Mouse (Mus musculus): Measurements from ENCODE around the gene Fhl3. TPM values are rescaled to one million over a fixed set of nuclear protein-coding genes. Genes with fewer than 3 reads are reported as not detected.

The Fhl3 gene
- total RNA-seq, 1 experiment from 2014 or later = 9.7 TPM

- ATAC-seq (ENCODE audit: extremely low read depth, insufficient number of reproducible peaks, low FRiP score, poor library complexity, severe bottlenecking) = no peak
These were observed 46.1 kb downstream of the Fhl3 start for GRCm38 (mm10) chr4:124746577-124746976.

DNA sequence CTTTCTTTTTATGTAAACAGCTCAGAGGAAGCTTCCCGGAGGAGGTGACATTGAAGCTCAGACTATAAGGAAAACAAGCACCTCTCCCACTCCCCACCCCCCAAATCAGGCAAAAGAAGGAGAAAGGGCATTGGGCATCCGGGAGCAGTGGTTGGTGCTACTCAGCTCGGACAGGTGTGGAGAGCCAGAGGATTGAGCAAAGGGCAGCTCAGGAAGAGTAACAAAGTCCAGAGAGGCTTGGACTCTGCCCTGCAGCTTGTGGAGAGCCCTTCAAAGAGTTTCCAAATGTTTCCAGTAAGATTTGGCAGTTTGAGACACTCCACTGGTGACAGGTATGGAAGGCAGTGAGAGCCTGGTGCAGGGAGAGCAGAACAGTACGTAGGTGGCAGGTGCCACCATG lies 47.4 kb downstream of the Fhl3 start:
- no peak for ATAC-seq (ENCODE audit: extremely low read depth, insufficient number of reproducible peaks, low FRiP score, poor library complexity, severe bottlenecking)

DNA sequence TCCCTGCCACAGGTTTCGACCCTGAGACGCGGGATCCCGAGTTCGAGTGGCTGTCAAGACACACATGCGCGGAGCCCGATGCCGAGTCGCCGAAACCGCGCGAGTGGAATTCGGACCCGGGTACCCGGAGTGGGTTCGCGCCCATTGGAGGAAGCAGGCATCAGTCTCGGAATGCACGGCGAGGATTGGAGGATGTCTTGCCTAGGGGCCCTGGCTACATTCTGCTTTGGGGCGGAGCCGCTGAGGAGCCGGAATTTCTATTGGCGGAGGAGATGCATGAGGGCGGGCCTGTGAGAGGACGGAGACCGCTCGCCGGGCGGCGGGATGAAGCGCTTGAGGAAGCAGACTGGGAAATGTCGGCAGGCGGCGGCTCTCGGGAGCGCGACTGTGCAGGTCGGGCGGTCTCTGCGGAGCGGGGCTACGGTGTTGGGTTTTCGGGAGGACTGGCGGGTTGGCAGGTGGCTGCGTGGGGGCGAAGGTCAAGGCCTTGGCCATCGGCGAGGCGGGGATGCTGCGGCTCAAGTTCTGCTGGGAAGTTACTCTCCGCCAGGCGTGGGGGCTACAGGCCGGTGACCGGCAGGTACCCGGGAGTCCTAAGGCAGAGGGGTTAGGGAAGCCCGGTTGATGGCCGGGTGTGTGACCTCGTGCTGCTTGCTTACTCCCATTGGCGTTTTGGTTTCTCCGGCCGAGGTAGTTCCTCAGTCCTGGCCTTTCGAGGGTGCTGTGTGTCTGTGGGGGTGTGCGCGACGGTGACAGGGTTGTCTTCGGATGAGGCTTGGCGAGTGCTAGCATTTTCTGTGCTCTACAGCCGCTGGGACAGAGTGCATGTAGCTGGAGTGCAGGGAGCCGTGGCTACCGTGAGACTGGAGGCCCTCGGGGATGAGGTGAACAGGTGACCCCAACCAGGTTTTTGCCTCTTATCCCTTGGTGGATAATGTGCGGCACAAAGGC lies 51.1 kb downstream of the Fhl3 start:
- peak; percentile 99 for ATAC-seq (ENCODE audit: extremely low read depth, insufficient number of reproducible peaks, low FRiP score, poor library complexity, severe bottlenecking)

- ATAC-seq (ENCODE audit: extremely low read depth, insufficient number of reproducible peaks, low FRiP score, poor library complexity, severe bottlenecking) = no peak
These were observed 52.0 kb downstream of the Fhl3 start for GRCm38 (mm10) chr4:124752281-124753199.

- ATAC-seq (ENCODE audit: extremely low read depth, insufficient number of reproducible peaks, low FRiP score, poor library complexity, severe bottlenecking) = no peak
These were observed 55.0 kb downstream of the Fhl3 start for GRCm38 (mm10) chr4:124755526-124755925.

Other genes starting within 250 kb of the Fhl3 start
- gene 3100002H09Rik, start 89.9 kb upstream of the Fhl3 start, total RNA-seq (2017) = not detected in 2 replicates
- not detected in 2 replicates for gene Pou3f1, start 43.9 kb upstream of the Fhl3 start, total RNA-seq (2017)
- 35.6 and 46.1 TPM in 2 replicates for gene Utp11, start 7.1 kb upstream of the Fhl3 start, total RNA-seq (2017)
- gene Sf3a3, start 14.1 kb downstream of the Fhl3 start, total RNA-seq (2017) = 66.7 and 71.5 TPM in 2 replicates
- 26.2 and 27.1 TPM in 2 replicates for gene Inpp5b, start 41.1 kb downstream of the Fhl3 start, total RNA-seq (2017)
- 20.4 and 22.7 TPM in 2 replicates for gene Mtf1, start 101.4 kb downstream of the Fhl3 start, total RNA-seq (2017)
- 22.5 and 30.2 TPM in 2 replicates for gene Yrdc, start 150.0 kb downstream of the Fhl3 start, total RNA-seq (2017)
- gene 1110065P20Rik, start 150.5 kb downstream of the Fhl3 start, total RNA-seq (2017) = 4.7 and 7.2 TPM in 2 replicates
- 0.49 TPM in 1 of 2 replicates, not detected in the other for gene Maneal, start 161.5 kb downstream of the Fhl3 start, total RNA-seq (2017)
- not detected in 2 replicates for gene Epha10, start 180.2 kb downstream of the Fhl3 start, total RNA-seq (2017)
- gene 9930104L06Rik, start 236.3 kb downstream of the Fhl3 start, total RNA-seq (2017) = 22.2 and 25.4 TPM in 2 replicates
- gene Cdca8, start 238.6 kb downstream of the Fhl3 start, total RNA-seq (2017) = 0.93 and 2.1 TPM in 2 replicates